Mouse (Mus musculus): ENCODE data around the gene Kcna10.

GRCm38 (mm10) chr3:107225820-107226219 lies 43.0 kb downstream of the Kcna10 start:
- TF ChIP-seq CTCF (IDR thresholded peaks at IDR 0.05; ENCODE audit: low read depth) (no peak), EP300 (IDR thresholded peaks at IDR 0.05; ENCODE audit: low read depth) (no peak)

All from liver, postnatal 0 days (tissue).